Mouse (Mus musculus): ENCODE results near the gene Cox4i1. TPM values are rescaled to one million over a fixed set of nuclear protein-coding genes. Genes with fewer than 3 reads are reported as not detected.
"Not testable (repeated sequence)": the region's sequence is repeated elsewhere in the genome, so short reads cannot be mapped to it uniquely, and the experiment has no call there.

Cox4i1 gene
- polyA plus RNA-seq, 1 experiment from 2014 or later: 920 TPM

- no peak overlapping the region for H3K27ac ChIP-seq (ENCODE audit: low read depth, low read length)
- WGBS: 91% methylated on average over 16 of the region's 16 CpGs
- no peak overlapping the region for H3K9ac ChIP-seq (ENCODE audit: low read length)
- no peaks in the 10 kb centered on the region for H3K9me3 ChIP-seq (ENCODE audit: control insufficient read depth, low read length)
- 0 out of 2 replicates have a peak, but pooled peaks cover 2% of the 10 kb centered on the region for H3K4me1 ChIP-seq (ENCODE audit: control insufficient read depth, insufficient read depth, low read length)
- no peak for ATAC-seq (ENCODE audit: insufficient read depth, low FRiP score, low TSS enrichment)
- H3K4me3 ChIP-seq (ENCODE audit: low read depth, low read length): no peak overlapping the region
- peaks cover 10% of the 10 kb centered on the region for H3K36me3 ChIP-seq (ENCODE audit: control insufficient read depth, insufficient read depth, low read length)
- H3K27me3 ChIP-seq (ENCODE audit: control insufficient read depth, insufficient read depth, low read length): no peaks in the 10 kb centered on the region
- no peak overlapping the region for H3K4me2 ChIP-seq (ENCODE audit: low read depth)
- DNase-seq (ENCODE audit: low spot score): no peak
Measured at GRCm38 (mm10) chr8:120672626-120673229, 4.7 kb downstream of the Cox4i1 start.

- ATAC-seq (ENCODE audit: insufficient read depth, low FRiP score, low TSS enrichment) (no peak), DNase-seq (ENCODE audit: low spot score) (no peak)
- no peak overlapping the region for H3K27ac ChIP-seq (ENCODE audit: low read depth, low read length)
- no peak overlapping the region for H3K4me2 ChIP-seq (ENCODE audit: low read depth)
- H3K36me3 ChIP-seq (ENCODE audit: control insufficient read depth, insufficient read depth, low read length): peaks cover 10% of the 10 kb centered on the region
- H3K4me3 ChIP-seq (ENCODE audit: low read depth, low read length): no peak overlapping the region
- H3K4me1 ChIP-seq (ENCODE audit: control insufficient read depth, insufficient read depth, low read length): 0 out of 2 replicates have a peak, but pooled peaks cover 2% of the 10 kb centered on the region
- no peaks in the 10 kb centered on the region for H3K27me3 ChIP-seq (ENCODE audit: control insufficient read depth, insufficient read depth, low read length)
- H3K9me3 ChIP-seq (ENCODE audit: control insufficient read depth, low read length): no peaks in the 10 kb centered on the region
- no peak overlapping the region for H3K9ac ChIP-seq (ENCODE audit: low read length)
- WGBS: 94% methylated on average over 7 of the region's 7 CpGs
Measured at GRCm38 (mm10) chr8:120673298-120673697, 5.3 kb downstream of the Cox4i1 start.

DNA sequence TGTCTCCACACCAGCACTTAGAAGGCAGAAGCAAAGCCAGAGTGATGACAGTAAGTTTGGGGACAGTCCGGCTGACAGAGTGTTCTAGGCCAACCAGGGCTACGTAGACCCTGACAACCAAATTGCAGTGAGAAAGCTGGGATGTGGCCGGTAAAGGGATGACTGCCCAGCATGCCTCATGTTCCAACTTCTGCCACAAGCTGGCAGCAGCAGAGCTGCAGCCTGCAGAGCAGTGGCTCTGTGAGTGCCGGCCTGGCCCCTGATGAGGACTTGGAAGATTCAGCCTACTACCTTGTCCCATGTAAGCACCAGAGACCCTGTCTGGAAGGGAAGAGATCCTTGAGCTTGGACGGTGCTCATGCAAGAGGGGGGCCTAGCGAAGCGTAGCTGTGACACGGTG is 7.7 kb downstream of the Cox4i1 start:
- H3K27me3 ChIP-seq (ENCODE audit: control insufficient read depth, insufficient read depth, low read length): no peaks in the 10 kb centered on the region
- H3K4me2 ChIP-seq (ENCODE audit: low read depth): no peak overlapping the region
- no peaks in the 10 kb centered on the region for H3K4me1 ChIP-seq (ENCODE audit: control insufficient read depth, insufficient read depth, low read length)
- H3K27ac ChIP-seq (ENCODE audit: low read depth, low read length): no peak overlapping the region
- WGBS: 70% methylated on average over 8 of the region's 8 CpGs
- H3K9ac ChIP-seq (ENCODE audit: low read length): no peak overlapping the region
- DNase-seq (ENCODE audit: low spot score) (no peak), ATAC-seq (ENCODE audit: insufficient read depth, low FRiP score, low TSS enrichment) (no peak)
- H3K9me3 ChIP-seq (ENCODE audit: control insufficient read depth, low read length): no peaks in the 10 kb centered on the region
- peaks cover 10% of the 10 kb centered on the region for H3K36me3 ChIP-seq (ENCODE audit: control insufficient read depth, insufficient read depth, low read length)
- H3K4me3 ChIP-seq (ENCODE audit: low read depth, low read length): no peak overlapping the region

GRCm38 (mm10) chr8:120678447-120678846 is 10.4 kb downstream of the Cox4i1 start:
- Histone ChIP-seq H3K27me3 (ENCODE audit: control insufficient read depth, insufficient read depth, low read length) (no peaks in the 10 kb centered on the region), H3K36me3 (ENCODE audit: control insufficient read depth, insufficient read depth, low read length) (peaks cover 2% of the 10 kb centered on the region), H3K4me3 (ENCODE audit: low read depth, low read length) (no peak overlapping the region), H3K4me2 (ENCODE audit: low read depth) (no peak overlapping the region), H3K27ac (ENCODE audit: low read depth, low read length) (no peak overlapping the region), H3K9ac (ENCODE audit: low read length) (no peak overlapping the region), H3K9me3 (ENCODE audit: control insufficient read depth, low read length) (no peaks in the 10 kb centered on the region), H3K4me1 (ENCODE audit: control insufficient read depth, insufficient read depth, low read length) (no peaks in the 10 kb centered on the region)
- DNase-seq (ENCODE audit: low spot score) (peak; percentile 88), ATAC-seq (ENCODE audit: insufficient read depth, low FRiP score, low TSS enrichment) (0 out of 2 replicates have a peak, but pooled peaks have one; percentile 45)
- 15% methylated on average over 10 of the region's 10 CpGs for WGBS

DNA sequence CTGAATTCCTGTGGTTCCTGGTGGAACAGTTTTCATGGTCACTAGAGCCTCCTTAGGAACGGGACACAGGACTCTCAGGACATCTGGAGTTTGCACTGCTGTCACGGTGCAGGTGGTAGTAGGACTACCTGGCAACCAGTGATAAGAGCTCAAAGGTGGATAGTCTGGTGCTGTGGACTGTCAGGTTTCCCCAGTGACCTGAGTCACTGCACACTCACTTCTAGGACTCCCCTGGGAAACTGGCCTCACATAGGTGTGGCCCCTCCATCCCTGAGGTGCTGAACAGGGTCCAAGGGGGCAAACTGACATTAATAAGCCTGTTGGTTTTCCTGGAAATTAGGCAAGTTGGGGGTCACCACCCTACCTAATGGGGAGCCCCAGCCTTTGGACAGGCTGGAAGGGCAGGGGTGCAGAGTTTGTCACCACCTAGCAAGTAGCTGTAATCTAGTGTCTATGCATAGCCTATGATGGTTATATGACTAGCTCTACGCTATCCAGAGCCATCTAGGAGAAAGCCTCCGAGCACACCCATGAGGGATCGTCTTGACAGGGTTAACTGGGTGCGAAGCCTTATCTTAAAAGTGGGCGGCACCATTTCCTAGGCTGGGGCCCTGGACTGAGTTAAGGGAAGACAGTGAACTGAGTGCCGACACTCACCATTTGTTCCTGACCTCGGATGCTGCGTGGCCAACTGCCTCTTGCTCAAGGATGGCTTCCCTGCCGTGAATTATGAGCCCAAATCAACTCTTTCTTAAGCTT is 11.8 kb downstream of the Cox4i1 start:
- 61% methylated on average over 11 of the region's 11 CpGs for WGBS

DNA sequence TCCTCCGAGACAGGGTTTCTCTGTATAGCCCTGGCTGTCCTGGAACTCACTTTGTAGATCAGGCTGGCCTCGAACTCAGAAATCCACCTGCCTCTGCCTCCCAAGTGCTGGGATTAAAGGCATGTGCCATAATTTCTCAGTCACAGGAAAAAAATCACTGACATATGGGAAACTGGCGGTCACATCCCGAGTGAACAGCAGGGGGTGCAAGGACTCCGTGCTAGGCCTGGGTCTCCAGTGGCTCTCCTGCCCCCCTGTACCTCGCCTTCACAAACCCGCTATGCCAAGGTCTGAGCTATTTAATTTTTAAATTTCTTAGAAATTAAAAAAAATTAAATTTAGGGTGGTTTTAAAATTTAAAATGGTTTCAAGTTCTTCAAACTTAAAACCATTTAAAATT is 12.4 kb downstream of the Cox4i1 start:
- not testable (repeated sequence) for H3K9ac ChIP-seq (ENCODE audit: low read length); ATAC-seq (ENCODE audit: insufficient read depth, low FRiP score, low TSS enrichment); H3K27ac ChIP-seq (ENCODE audit: low read depth, low read length); H3K27me3 ChIP-seq (ENCODE audit: control insufficient read depth, insufficient read depth, low read length); H3K4me1 ChIP-seq (ENCODE audit: control insufficient read depth, insufficient read depth, low read length); H3K36me3 ChIP-seq (ENCODE audit: control insufficient read depth, insufficient read depth, low read length); H3K4me3 ChIP-seq (ENCODE audit: low read depth, low read length); H3K4me2 ChIP-seq (ENCODE audit: low read depth); H3K9me3 ChIP-seq (ENCODE audit: control insufficient read depth, low read length)
- peak; percentile 45 for DNase-seq (ENCODE audit: low spot score)
- WGBS: 66% methylated on average over 7 of the region's 7 CpGs

More for the DNA sequence above, 11.8 kb downstream of the Cox4i1 start:
- H3K4me3 ChIP-seq (ENCODE audit: low read depth, low read length): no peak overlapping the region
- H3K36me3 ChIP-seq (ENCODE audit: control insufficient read depth, insufficient read depth, low read length): no peaks in the 10 kb centered on the region
- no peak overlapping the region for H3K4me2 ChIP-seq (ENCODE audit: low read depth)
- no peak overlapping the region for H3K9ac ChIP-seq (ENCODE audit: low read length)
- DNase-seq (ENCODE audit: low spot score) (no peak), ATAC-seq (ENCODE audit: insufficient read depth, low FRiP score, low TSS enrichment) (no peak)
- no peak overlapping the region for H3K27ac ChIP-seq (ENCODE audit: low read depth, low read length)
- no peaks in the 10 kb centered on the region for H3K9me3 ChIP-seq (ENCODE audit: control insufficient read depth, low read length)
- no peaks in the 10 kb centered on the region for H3K27me3 ChIP-seq (ENCODE audit: control insufficient read depth, insufficient read depth, low read length)
- H3K4me1 ChIP-seq (ENCODE audit: control insufficient read depth, insufficient read depth, low read length): no peaks in the 10 kb centered on the region

- Histone ChIP-seq H3K9ac (ENCODE audit: low read length) (no peak overlapping the region), H3K27ac (ENCODE audit: low read depth, low read length) (no peak overlapping the region), H3K4me3 (ENCODE audit: low read depth, low read length) (no peak overlapping the region), H3K36me3 (ENCODE audit: control insufficient read depth, insufficient read depth, low read length) (no peaks in the 10 kb centered on the region), H3K4me2 (ENCODE audit: low read depth) (no peak overlapping the region), H3K4me1 (ENCODE audit: control insufficient read depth, insufficient read depth, low read length) (no peaks in the 10 kb centered on the region), H3K27me3 (ENCODE audit: control insufficient read depth, insufficient read depth, low read length) (no peaks in the 10 kb centered on the region), H3K9me3 (ENCODE audit: control insufficient read depth, low read length) (no peaks in the 10 kb centered on the region)
- ATAC-seq (ENCODE audit: insufficient read depth, low FRiP score, low TSS enrichment): no peak
- DNase-seq (ENCODE audit: low spot score): no peak
- WGBS: 80% methylated on average over 10 of the region's 10 CpGs
Measured at GRCm38 (mm10) chr8:120681113-120681512, 13.1 kb downstream of the Cox4i1 start.

DNA sequence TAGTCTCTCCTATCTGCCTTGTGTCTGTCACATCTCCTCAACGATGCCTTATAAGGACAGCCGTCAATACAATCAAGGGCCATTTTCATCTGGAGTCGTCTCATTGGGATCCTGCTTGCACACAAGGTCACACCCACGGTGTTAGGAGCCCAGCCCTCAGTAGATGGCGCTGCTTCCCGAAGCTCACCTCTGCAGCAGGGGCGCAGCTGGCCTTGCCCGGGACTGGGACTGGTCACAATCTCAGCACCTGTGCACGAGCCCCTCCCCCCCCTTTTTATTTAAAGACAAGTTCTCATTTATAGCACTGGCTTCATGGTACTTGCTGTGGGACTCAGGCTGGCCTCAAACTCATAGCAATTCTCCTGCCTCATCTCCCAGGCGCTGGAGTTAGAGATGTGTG is 15.6 kb downstream of the Cox4i1 start:
- 16% methylated on average over 10 of the region's 10 CpGs for WGBS
- Histone ChIP-seq H3K27me3 (ENCODE audit: control insufficient read depth, insufficient read depth, low read length) (no peaks in the 10 kb centered on the region), H3K36me3 (ENCODE audit: control insufficient read depth, insufficient read depth, low read length) (no peaks in the 10 kb centered on the region), H3K4me2 (ENCODE audit: low read depth) (no peak overlapping the region), H3K4me1 (ENCODE audit: control insufficient read depth, insufficient read depth, low read length) (no peaks in the 10 kb centered on the region), H3K9ac (ENCODE audit: low read length) (no peak overlapping the region), H3K9me3 (ENCODE audit: control insufficient read depth, low read length) (no peaks in the 10 kb centered on the region), H3K4me3 (ENCODE audit: low read depth, low read length) (no peak overlapping the region), H3K27ac (ENCODE audit: low read depth, low read length) (no peak overlapping the region)
- DNase-seq (ENCODE audit: low spot score) (peak; percentile 78), ATAC-seq (ENCODE audit: insufficient read depth, low FRiP score, low TSS enrichment) (no peak; the same call in 1 of the 2 replicates)

DNA sequence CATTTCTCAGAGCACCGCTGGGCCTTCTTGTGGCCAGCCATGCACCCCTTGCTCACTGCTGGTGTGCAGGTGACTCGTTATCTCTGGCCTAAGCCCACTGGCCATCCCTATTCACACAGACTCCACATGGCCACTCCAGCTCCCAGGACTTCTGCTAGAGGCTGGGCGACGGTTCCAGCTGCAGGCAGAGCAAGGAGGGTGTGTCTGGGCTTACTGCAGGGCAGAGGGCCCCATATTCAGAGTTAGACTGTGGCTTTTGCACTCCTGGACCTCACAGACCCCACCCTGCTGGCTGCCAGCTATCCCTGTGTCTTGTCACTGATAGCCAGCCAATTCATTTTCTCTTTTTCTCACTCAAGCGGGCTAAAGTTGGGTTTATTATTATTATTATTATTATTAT is 16.1 kb downstream of the Cox4i1 start:
- 57% methylated on average over 5 of the region's 5 CpGs for WGBS
- Histone ChIP-seq H3K4me1 (ENCODE audit: control insufficient read depth, insufficient read depth, low read length) (no peaks in the 10 kb centered on the region), H3K4me3 (ENCODE audit: low read depth, low read length) (no peak overlapping the region), H3K27me3 (ENCODE audit: control insufficient read depth, insufficient read depth, low read length) (no peaks in the 10 kb centered on the region), H3K9me3 (ENCODE audit: control insufficient read depth, low read length) (no peaks in the 10 kb centered on the region), H3K9ac (ENCODE audit: low read length) (no peak overlapping the region), H3K4me2 (ENCODE audit: low read depth) (no peak overlapping the region), H3K36me3 (ENCODE audit: control insufficient read depth, insufficient read depth, low read length) (no peaks in the 10 kb centered on the region), H3K27ac (ENCODE audit: low read depth, low read length) (no peak overlapping the region)
- ATAC-seq (ENCODE audit: insufficient read depth, low FRiP score, low TSS enrichment): no peak
- DNase-seq (ENCODE audit: low spot score): no peak
